Mouse (Mus musculus) kidney, postnatal 4 days (tissue): ENCODE results near the gene Eps8l1.

Experiments
- DNase-seq, 2 experiments: peaks; one replicate each; pipeline ENCODE4 v3.0.0; 2021; ENCODE audit warnings: mixed read lengths in 2 of 2

Eps8l1 gene

GRCm38 (mm10) chr7:4478796-4479291, 18.4 kb downstream of the Eps8l1 start:
- no peak for DNase-seq

- peak; percentile 71 to 75 for DNase-seq
Measured at GRCm38 (mm10) chr7:4479674-4480073, 19.2 kb downstream of the Eps8l1 start.

GRCm38 (mm10) chr7:4482281-4482680, 21.8 kb downstream of the Eps8l1 start:
- no peak for DNase-seq

- peak in 1 of 2 experiments; percentile 45 for DNase-seq
Measured at GRCm38 (mm10) chr7:4491308-4491707, 30.8 kb downstream of the Eps8l1 start.

GRCm38 (mm10) chr7:4492284-4493224, 32.1 kb downstream of the Eps8l1 start:
- DNase-seq: no peak

GRCm38 (mm10) chr7:4493991-4494390, 33.5 kb downstream of the Eps8l1 start:
- DNase-seq: no peak

GRCm38 (mm10) chr7:4496468-4496867, 36.0 kb downstream of the Eps8l1 start:
- no peak for DNase-seq

- no peak for DNase-seq
Measured at GRCm38 (mm10) chr7:4497271-4497903, 36.9 kb downstream of the Eps8l1 start.

GRCm38 (mm10) chr7:4498251-4498650, 37.8 kb downstream of the Eps8l1 start:
- peak; percentile 57 to 74 for DNase-seq

- DNase-seq: no peak
Measured at GRCm38 (mm10) chr7:4499034-4499433, 38.6 kb downstream of the Eps8l1 start.

GRCm38 (mm10) chr7:4500892-4501471, 40.5 kb downstream of the Eps8l1 start:
- peak; percentile 59 to 67 for DNase-seq

GRCm38 (mm10) chr7:4501558-4502397, 41.3 kb downstream of the Eps8l1 start, which contains the start of gene Ppp1r12c:
Gene Ppp1r12c, minus strand, starts transcription at chr7:4501680.
- peak; percentile 97 for DNase-seq

- peak in 1 of 2 experiments; percentile 27 for DNase-seq
Measured at GRCm38 (mm10) chr7:4502421-4503090, 42.1 kb downstream of the Eps8l1 start.

GRCm38 (mm10) chr7:4503100-4503499, 42.6 kb downstream of the Eps8l1 start:
- DNase-seq: no peak

GRCm38 (mm10) chr7:4503858-4504257, 43.4 kb downstream of the Eps8l1 start:
- DNase-seq: no peak

GRCm38 (mm10) chr7:4504646-4505435, 44.4 kb downstream of the Eps8l1 start:
- DNase-seq: no peak

GRCm38 (mm10) chr7:4507220-4507619, 46.7 kb downstream of the Eps8l1 start:
- no peak for DNase-seq

- DNase-seq: no peak
Measured at GRCm38 (mm10) chr7:4508062-4508738, 47.7 kb downstream of the Eps8l1 start.

GRCm38 (mm10) chr7:4508739-4509116, 48.3 kb downstream of the Eps8l1 start:
- no peak for DNase-seq
